Mouse (Mus musculus) forebrain, embryonic 11.5 days (tissue): ENCODE data around the gene Cacna1d. TPM values are rescaled to one million over a fixed set of nuclear protein-coding genes. Genes with fewer than 3 reads are reported as not detected.

ENCODE experiments used
- ATAC-seq: fragments of 200-750 bp; cut with Nextera tagmentation; replicated peaks from 2 replicates; pipeline ENCODE4 v1.8.0; 2017; ENCODE audit warnings: moderate TSS enrichment; ENCODE audit not compliant: low FRiP score
- DNase-seq: peaks from one replicate; pipeline ENCODE4 v3.0.0-alpha.2; 2017; ENCODE audit warnings: low spot score
- H3K27ac ChIP-seq: fragments of 300-500 bp; sonication (generic); 2 replicates; pipeline ENCODE4 v1.5.1; 2014; ENCODE audit warnings: low read depth, low read length
- H3K27me3 ChIP-seq: fragments of 300-500 bp; sonication (generic); 2 replicates; pipeline ENCODE4 v1.6.1; 2014; ENCODE audit warnings: mild to moderate bottlenecking, low read length, mixed read lengths; ENCODE audit not compliant: control insufficient read depth, insufficient read depth
- H3K36me3 ChIP-seq: fragments of 300-500 bp; sonication (generic); 2 replicates; pipeline ENCODE4 v1.6.1; 2014; ENCODE audit warnings: mild to moderate bottlenecking, low read length, moderate library complexity, mixed read lengths; ENCODE audit not compliant: control insufficient read depth, insufficient read depth
- H3K4me1 ChIP-seq: fragments of 300-500 bp; sonication (generic); replicated peaks from 2 replicates; pipeline ENCODE4 v1.6.1; 2014; ENCODE audit warnings: low read length, mixed read lengths; ENCODE audit not compliant: control insufficient read depth, insufficient read depth
- H3K4me2 ChIP-seq: fragments of 300-500 bp; sonication (generic); 2 replicates; pipeline ENCODE4 v1.6.1; 2014; ENCODE audit warnings: low read depth, mild to moderate bottlenecking, low read length, moderate library complexity, mixed read lengths; ENCODE audit not compliant: severe bottlenecking
- H3K4me3 ChIP-seq: fragments of 300-500 bp; sonication (generic); 2 replicates; pipeline ENCODE4 v1.5.1; 2014; ENCODE audit warnings: low read depth, low read length
- H3K9ac ChIP-seq: fragments of 300-500 bp; sonication (generic); 2 replicates; pipeline ENCODE4 v1.6.1; 2014; ENCODE audit warnings: low read length
- H3K9me3 ChIP-seq: fragments of 300-500 bp; sonication (generic); 2 replicates; pipeline ENCODE4 v1.6.1; 2016; ENCODE audit warnings: low read length, mixed read lengths; ENCODE audit not compliant: control insufficient read depth
- WGBS: fragments of 180-500 bp; shearing (Covaris S2); extraction: QIAGEN DNeasy Blood & Tissue Kit; methylation state at CpG from one replicate; pipeline ENCODE4 v1.1.7; 2014; 5-methylcytosine and 5-hydroxymethylcytosine counted together
- polyA plus RNA-seq: library from polyadenylated mRNA; unstranded; fragments of >200 nt; fragmentation: Nextera tagmentation; extraction: Ambion mirVana; gene quantifications from 2 replicates; pipeline ENCODE4 v1.2.1, GENCODE M21; 2014

Gene Cacna1d
- polyA plus RNA-seq, 1 experiment from 2014 or later: 1.8 TPM

DNA sequence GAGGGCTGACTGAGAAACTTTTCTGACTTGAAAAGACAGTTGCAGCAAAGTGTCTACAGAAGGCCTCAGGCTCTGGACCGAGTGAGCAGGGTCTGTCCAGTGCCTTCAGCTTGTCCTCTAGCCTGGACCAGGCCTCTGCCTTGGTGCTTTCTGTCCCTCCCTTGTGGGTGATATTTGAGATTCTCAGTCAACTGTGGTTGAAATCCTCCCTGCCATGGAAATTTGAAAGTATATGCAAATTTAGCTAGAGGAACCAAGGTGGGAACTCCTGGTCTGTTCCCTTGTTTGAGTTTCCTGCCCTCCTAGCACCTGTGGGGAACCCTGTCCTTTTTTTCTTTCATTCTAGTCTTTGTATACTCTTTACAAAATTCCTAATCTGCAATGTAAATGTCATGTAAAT is 476.2 kb downstream of the Cacna1d start:
- H3K36me3 ChIP-seq: no peaks in the 10 kb centered on the region
- DNase-seq (no peak), ATAC-seq (no peak)
- no peak overlapping the region for H3K4me3 ChIP-seq
- H3K9ac ChIP-seq: no peak overlapping the region; the same call in 1 of the 2 replicates
- H3K9me3 ChIP-seq: no peaks in the 10 kb centered on the region
- no peaks in the 10 kb centered on the region for H3K27me3 ChIP-seq
- H3K4me2 ChIP-seq: no peak overlapping the region
- H3K4me1 ChIP-seq: no peaks in the 10 kb centered on the region
- H3K27ac ChIP-seq: no peak overlapping the region
- whole genome bisulfite sequencing: 62% methylated on average over 1 of the region's 1 CpGs

DNA sequence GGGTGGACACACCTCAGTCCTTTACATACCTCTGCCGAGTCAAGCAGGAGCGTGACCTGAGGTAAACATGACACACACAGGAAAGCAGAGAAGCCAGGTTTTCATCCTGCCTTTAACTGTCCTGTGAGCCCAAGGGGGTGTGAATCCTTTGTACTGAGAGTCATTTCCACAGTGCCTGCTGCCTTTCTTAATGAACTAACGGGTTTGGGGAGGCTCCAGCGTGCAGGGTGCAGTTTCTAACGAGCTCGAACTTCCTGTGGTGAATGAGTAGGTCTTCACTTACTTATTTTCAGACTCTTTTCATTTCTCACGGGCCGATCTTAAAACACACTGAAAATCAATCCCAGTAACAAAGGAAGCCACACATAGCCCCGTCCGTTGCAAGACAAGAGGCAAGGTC is 476.8 kb downstream of the Cacna1d start:
- DNase-seq: no peak
- 40% methylated on average over 10 of the region's 10 CpGs for WGBS
- no peak overlapping the region for H3K4me3 ChIP-seq
- no peak overlapping the region; the same call in 1 of the 2 replicates for H3K9ac ChIP-seq
- H3K4me2 ChIP-seq: no peak overlapping the region
- no peaks in the 10 kb centered on the region for H3K9me3 ChIP-seq
- no peaks in the 10 kb centered on the region for H3K4me1 ChIP-seq
- no peak overlapping the region for H3K27ac ChIP-seq
- no peaks in the 10 kb centered on the region for H3K36me3 ChIP-seq
- no peaks in the 10 kb centered on the region for H3K27me3 ChIP-seq
- ATAC-seq: no peak

DNA sequence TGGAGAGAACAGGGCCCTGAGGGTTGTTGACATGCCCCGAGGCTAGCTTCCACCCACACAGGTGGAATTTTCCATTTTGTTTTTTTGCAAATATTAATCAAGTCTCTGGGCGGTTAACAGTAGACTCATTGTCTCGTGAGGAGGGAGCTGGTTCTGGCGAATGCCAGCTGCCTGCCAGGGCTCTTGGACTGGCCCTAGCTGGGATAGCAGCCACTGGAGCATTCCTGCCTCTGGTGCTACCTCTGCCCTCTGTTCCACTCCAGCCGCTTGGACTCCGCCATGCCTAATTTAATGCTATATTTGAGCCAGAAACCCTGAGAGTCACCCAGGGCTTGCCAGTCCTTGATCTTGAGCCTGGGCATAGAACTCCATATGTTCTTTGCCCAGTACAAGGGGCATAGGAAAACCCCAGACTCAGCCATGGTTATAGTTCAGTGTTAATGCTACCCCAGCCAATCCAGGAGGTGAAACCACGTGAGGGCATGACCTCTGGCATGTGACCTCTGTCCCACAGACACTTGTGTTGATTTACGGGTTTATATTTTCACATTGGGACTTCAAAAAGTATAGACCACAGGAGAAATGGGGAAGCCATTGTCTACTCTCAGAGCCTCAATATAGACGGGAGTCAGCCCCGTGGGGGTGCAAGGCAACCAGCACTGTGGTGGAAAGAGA is 479.2 kb downstream of the Cacna1d start:
- Histone ChIP-seq H3K27ac (no peak overlapping the region), H3K9ac (no peak overlapping the region)

DNA sequence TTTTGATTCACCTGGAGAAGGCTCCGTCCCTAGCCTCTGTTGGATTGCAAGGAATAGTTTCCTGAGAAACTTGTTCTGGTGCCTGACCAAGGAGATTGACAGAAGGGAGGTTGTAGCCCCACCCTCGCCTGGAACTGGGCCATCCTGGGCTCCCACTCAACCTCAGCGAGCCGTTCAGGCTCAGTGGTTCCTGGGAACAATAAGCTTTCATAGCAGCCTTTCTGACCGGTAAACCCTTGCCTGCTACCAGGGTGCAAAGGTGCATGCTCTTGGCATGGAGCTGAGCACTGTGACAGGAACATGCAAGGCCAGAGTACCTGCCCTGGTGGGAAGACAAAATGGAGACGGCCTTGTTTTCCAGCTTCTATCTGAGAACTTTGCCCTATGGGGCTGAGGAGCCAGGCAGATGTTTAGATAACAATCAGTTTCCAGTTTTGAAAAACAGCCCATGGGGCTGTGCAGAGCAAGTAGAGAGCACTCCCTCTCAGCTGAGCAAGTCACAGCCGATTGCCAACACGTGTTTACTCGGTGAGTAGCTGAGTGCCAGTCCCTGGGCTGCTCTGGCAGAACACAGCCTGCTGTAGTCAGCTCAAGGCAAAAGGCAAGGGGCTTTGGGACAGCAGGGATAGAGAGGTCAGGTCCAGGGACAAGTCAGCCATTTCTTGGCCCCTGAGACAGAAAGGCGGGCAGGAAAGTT is 481.2 kb downstream of the Cacna1d start:
- Histone ChIP-seq H3K27me3 (peaks cover 8% of the 10 kb centered on the region; the same call in 1 of the 2 replicates), H3K9ac (no peak overlapping the region), H3K27ac (no peak overlapping the region), H3K4me3 (no peak overlapping the region), H3K36me3 (no peaks in the 10 kb centered on the region), H3K9me3 (no peaks in the 10 kb centered on the region), H3K4me1 (0 out of 2 replicates have a peak, but pooled peaks cover 2% of the 10 kb centered on the region), H3K4me2 (no peak overlapping the region)
- no peak for ATAC-seq
- WGBS: 84% methylated on average over 10 of the region's 10 CpGs
- no peak for DNase-seq

More for the DNA sequence above, 479.2 kb downstream of the Cacna1d start:
- 88% methylated on average over 10 of the region's 10 CpGs for WGBS
- Histone ChIP-seq H3K4me3 (no peak overlapping the region), H3K9me3 (no peaks in the 10 kb centered on the region), H3K36me3 (no peaks in the 10 kb centered on the region), H3K27me3 (peaks cover 8% of the 10 kb centered on the region; the same call in 1 of the 2 replicates), H3K4me1 (0 out of 2 replicates have a peak, but pooled peaks cover 2% of the 10 kb centered on the region), H3K4me2 (no peak overlapping the region)
- ATAC-seq (no peak), DNase-seq (no peak)

DNA sequence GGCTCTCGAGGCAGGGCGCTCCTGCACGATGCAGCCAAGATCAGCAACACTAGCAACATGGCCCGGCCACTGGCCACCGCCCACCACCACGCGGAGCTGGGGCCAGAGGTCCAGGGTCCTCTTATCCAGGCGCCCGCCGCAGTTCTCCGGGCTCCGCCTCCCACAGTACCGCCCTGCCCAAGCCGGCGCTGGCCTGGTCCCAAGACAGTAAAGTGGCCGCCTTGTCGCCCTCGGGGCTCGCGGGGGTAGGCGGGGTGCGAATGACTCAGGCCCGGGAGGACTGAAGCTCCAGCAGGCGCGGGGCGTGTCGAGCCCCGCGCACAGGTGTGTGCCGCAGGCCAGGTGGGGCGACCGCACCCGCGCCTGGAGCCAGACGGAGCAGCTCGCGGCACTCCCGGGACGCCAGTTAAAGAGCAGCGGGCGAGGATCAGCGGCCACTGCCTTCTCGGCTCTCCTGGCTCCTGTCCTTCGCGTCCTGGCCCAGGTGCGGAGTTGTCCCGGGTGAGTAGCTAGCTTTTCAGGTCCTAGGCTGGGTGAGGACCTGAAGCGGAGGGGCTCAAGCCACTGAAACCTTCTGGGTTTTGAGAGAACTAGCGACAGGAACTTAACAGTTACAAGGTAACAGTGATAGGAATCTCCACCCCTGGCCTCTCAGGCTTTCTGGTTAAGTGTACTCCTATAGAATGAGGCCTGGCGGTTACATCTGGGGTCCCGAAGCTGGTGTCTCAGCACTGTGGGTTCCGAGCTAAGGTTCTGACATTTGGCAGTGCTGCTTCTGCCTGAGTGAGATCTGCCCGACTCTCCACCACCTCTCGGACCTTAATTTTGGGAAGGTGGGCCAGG is 482.3 kb downstream of the Cacna1d start, which contains the start of the genes Il17rb and Chdh:
Gene Il17rb (minus strand): TSS at position 164 of the 843 bp plus-strand sequence.
Gene Chdh (plus strand): TSS at position 291 of the 843 bp plus-strand sequence.
- peak within 1 kb of the TSS; percentile 79 for H3K4me2 ChIP-seq
- ATAC-seq (no peak; the same call in 1 of the 2 replicates), DNase-seq (peak; percentile 65)
- peak within 1 kb of the TSS; percentile 37 for H3K9ac ChIP-seq
- H3K4me1 ChIP-seq: 0 out of 2 replicates have a peak, but pooled peaks cover 2% of the 10 kb centered on the region
- H3K36me3 ChIP-seq: no peaks in the 10 kb centered on the region
- 9% methylated on average over 54 of the region's 54 CpGs for WGBS
- H3K9me3 ChIP-seq: no peaks in the 10 kb centered on the region
- peaks cover 8% of the 10 kb centered on the region; the same call in 1 of the 2 replicates for H3K27me3 ChIP-seq
- H3K4me3 ChIP-seq: peak within 1 kb of the TSS; percentile 38
- H3K27ac ChIP-seq: no peak within 1 kb of the TSS

DNA sequence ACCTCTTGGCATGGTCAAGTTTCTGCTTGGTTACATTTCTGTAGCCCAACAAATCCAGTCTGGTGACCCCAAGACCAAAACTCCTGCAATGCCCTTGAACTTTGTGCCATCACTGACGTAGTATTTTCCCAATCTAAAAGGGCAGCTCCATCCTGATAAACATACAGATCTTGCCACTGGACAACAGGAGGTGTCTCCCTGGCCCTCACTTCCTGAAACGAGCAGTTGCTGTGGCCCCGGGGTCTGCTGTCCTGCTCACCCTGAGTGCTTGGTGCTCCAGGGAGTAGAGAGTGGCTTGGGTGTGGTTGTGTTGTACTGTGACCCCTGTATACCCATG is 491.8 kb downstream of the Cacna1d start:
- WGBS: 84% methylated on average over 3 of the region's 3 CpGs
- H3K9ac ChIP-seq: no peak overlapping the region

DNA sequence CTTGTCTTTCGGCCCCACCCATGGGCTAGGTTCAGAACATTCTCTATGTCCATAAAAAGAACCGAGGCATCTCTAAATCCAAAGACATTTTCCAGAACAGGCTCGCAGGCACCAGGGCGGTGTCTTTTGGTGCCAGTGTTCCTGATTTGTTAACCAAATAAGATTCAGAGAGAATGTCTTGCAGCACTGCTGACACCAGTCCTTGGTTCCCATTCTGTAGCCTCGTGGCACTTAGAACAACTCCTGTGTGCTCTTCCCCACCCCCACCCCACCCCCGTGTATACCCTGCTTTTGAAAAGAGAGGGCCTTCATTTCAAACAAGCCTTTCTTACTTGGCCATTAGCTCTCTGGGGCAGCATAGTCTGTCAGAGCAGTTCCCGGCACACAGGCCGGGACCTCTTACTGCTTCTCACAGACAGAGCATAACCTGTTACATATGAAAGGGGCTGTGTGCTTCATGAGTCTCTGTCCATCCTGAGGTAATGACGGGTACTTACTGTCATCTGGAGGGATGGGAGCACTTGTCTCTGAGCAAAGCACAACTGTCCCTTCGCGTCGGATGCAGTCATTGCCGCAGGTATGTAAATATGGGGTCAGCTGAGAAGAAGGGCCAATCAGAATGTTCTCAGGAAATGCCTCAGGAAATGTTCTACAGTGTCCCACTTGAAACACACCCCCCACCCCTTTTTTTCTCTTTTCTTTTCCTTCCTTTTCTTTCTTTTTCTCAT is 492.3 kb downstream of the Cacna1d start:
- Histone ChIP-seq H3K9ac (no peak overlapping the region), H3K9me3 (no peaks in the 10 kb centered on the region), H3K4me1 (no peaks in the 10 kb centered on the region), H3K27ac (no peak overlapping the region), H3K4me2 (no peak overlapping the region), H3K4me3 (no peak overlapping the region), H3K36me3 (peaks cover 4% of the 10 kb centered on the region; the same call in 1 of the 2 replicates), H3K27me3 (no peaks in the 10 kb centered on the region)
- DNase-seq: no peak
- ATAC-seq: no peak
- whole genome bisulfite sequencing: 82% methylated on average over 13 of the region's 13 CpGs

More for the DNA sequence above, 491.8 kb downstream of the Cacna1d start:
- Histone ChIP-seq H3K9me3 (no peaks in the 10 kb centered on the region), H3K4me3 (no peak overlapping the region), H3K27me3 (no peaks in the 10 kb centered on the region), H3K4me2 (no peak overlapping the region), H3K36me3 (peaks cover 4% of the 10 kb centered on the region; the same call in 1 of the 2 replicates), H3K27ac (no peak overlapping the region), H3K4me1 (no peaks in the 10 kb centered on the region)
- ATAC-seq: no peak
- no peak for DNase-seq

DNA sequence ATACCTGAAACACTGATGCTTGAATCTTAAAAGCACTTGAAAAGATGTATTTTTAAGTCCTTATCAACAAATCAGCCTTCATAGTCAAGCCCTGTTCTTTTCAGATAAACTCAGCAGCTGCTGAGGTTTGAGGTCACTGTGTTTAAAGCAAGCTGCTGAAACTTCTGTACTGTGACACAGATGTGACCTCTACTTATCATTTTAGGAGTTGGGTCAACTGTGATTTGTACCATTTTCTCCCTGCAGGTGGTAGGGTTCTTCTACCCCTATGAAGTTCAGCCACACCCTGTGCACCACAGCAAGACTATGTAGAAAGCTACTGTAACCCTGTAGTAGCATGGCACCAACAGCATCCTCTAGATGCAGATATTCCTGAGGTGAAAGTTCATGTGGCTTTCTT is 493.9 kb downstream of the Cacna1d start:
- DNase-seq: no peak
- H3K36me3 ChIP-seq: peaks cover 8% of the 10 kb centered on the region
- no peaks in the 10 kb centered on the region for H3K4me1 ChIP-seq
- no peak overlapping the region for H3K27ac ChIP-seq
- no peaks in the 10 kb centered on the region for H3K27me3 ChIP-seq
- no peak overlapping the region for H3K4me3 ChIP-seq
- H3K9ac ChIP-seq: no peak overlapping the region
- H3K9me3 ChIP-seq: no peaks in the 10 kb centered on the region
- no peak overlapping the region for H3K4me2 ChIP-seq
- no peak for ATAC-seq
